Mouse (Mus musculus): ENCODE measurements around the gene Tacr1. TPM values are rescaled to one million over a fixed set of nuclear protein-coding genes. Genes with fewer than 3 reads are reported as not detected.
"Not testable (repeated sequence)": the region's sequence is repeated elsewhere in the genome, so short reads cannot be mapped to it uniquely, and the experiment has no call there.

Gene Tacr1
- total RNA-seq (2021) = under 1 TPM in 1 of 2 experiments, not detected in 1; 0.22 TPM
- long read RNA-seq, experiment 1 = 0 reads
- long read RNA-seq, experiment 2 = 0 reads

DNA sequence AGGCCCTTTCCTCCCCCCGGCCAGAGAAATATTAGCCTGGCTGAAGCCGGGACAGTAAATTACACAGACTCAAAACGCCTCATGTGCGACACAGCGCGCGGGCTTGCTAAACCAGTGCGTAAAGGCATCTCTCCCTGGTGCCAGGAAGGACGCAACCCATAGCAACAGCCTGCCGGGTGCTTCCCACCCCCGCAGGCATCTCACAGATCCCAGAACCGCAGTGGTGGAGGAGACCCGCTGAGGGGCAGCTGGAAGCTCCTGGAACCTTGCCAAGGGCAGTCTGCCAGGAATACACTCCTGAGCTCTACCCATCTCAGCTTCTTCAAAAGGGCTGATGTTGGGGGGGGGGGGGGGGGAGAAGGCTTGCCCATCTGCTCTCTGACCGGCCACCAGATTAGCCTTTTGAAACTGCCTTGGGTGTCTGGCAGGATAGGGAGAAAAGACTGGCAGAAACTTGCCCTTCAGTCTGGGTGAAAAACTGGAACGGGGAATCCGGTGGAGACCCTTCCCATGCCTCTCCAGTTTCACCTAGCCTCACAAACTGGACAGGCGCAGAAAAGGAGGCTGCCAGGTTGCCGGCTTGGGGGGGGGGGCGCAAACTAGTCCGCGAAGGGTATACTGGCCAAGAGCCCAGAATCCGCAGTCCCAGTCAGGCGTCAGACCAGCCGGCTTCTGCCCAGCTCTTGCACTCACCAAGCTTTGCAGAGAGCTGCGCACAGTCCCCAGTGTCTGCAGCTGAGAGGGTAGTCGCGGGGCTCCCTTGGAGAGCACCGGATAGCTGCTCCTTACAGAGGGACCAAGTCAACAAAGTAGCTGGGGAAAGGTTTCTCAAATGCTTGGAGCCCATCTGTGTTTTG, at the start of gene Tacr1:
TSS of gene Tacr1 (plus strand) at position 740 of the 857 bp plus-strand sequence.
- DNase-seq (ENCODE audit: low spot score in 2 of 2) = no peak

DNA sequence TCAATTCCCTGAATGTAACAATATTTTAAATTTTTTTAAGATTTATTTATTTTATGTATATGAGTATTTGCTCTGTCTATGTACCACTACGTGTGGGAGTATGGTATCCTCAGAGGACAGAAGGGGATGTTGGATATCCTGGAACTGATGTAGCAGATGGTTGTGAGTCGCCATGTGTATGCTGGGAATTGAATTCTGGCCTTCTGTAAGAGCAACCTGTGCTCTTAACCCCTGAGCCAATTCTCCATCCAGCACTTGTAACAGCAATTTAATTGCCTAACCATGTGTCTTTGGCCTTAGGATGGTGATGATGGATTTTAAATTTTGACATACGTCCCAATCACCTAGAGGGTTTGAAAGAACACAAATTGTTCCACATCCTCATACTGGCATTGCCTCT, 26.0 kb upstream of the Tacr1 start:
- no peak for DNase-seq (ENCODE audit: low spot score in 2 of 2)

DNA sequence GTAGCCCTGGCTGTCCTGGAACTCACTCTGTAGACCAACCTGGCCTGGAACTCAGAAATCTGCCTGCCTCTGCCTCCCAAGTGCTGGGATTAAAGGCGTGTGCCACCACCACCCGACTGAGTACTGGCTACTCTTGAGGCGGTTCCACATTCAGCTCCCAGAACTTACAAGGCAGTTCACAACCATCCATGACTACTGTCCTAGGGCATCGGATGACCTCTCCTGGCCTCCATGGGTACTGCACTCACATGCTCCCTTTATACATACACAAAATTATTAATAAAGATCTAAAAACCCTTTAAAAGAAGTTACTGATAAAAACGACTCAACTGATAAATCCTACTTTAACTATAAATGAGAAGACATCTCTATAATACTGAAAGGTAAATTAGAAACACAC, 18.6 kb upstream of the Tacr1 start:
- DNase-seq (ENCODE audit: low spot score in 2 of 2) = no peak

DNA sequence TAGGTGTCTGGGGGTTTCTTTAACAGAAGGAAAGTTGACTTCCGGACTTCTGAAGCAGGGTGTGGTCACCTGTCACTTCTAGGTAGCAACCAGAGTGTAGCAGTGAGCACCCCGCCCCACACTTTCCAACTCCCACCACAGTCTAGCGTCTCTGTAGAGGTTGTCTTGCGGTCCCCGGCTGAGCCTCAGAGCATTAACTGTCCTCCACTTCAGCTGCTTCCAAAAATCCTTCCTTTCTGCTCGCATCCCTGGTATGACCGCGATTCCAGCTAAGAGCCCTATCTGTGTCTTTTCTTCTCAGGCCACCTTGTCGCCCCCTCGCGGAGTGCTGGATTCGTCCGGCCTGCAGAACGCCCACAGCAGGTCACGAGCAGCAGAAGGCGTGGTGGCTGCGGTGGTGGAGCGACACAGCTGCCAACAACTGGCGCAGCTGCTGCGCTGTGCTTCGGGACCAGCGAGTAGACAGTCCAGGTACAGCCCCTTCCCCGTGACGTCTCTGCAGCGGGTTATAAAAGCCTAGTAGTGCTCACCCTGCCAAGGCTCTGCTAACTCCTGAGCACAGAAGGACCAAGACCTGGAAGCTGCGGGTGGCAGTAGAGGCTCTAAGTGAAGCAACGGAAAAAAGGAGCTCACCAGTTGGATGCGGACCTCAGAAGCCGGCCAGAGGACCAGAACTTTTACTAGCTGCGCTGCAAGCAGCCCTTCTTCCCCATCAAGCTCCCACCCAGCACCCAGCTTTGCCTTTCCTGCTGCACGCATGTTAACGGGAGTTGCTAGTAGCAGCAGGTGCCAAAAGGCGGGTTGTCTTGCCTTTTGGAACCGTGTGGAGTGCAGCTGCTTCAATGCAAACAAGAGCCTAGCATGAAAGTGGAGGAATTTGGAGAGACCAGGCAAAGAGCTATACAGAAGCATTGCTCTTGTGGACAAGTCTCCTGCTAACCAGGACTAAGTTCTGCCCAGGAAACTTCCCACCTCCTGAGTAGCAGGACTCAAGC, 664 bp downstream of the Tacr1 start:
- DNase-seq (ENCODE audit: low spot score in 2 of 2) = no peak

DNA sequence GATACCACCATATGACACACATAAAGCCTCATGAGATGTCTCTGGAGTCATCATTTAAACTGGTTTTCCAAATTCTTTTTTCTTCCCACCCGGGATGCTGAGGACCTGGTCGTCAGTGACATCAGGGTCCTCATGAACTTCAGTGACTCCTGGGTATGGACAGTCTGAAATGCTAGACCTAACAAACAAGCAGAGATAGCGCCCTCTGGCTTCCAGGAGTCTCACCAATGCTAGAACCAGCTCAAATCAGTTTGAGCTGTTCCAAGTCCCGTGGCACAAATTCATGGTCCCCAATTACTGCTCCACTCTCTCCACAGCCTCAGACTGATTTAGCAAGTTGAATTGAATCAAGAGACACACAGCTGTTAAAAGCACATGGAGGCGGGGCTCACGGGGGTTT, 16.2 kb downstream of the Tacr1 start:
- DNase-seq (ENCODE audit: low spot score in 2 of 2) = no peak

DNA sequence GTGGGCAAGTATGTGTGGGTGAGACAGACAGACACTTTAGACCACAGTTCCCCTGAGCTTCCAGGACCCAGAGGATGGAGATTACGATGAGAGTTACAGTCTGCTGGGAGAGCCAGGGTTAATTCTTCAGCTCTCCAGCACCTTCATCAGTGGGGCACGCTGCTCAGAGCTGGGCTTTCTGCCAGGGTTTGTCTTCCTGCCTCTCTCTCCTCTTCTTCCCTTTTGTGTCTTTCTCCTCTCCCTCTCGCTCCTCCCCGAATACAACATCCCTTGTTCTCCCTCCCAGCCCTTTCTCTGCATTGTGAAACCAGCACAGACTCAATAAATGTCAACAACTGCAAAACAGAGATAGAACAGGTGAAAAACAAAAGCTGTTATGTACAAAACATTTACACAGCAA, 18.1 kb downstream of the Tacr1 start:
- no peak for DNase-seq (ENCODE audit: low spot score in 2 of 2)

DNA sequence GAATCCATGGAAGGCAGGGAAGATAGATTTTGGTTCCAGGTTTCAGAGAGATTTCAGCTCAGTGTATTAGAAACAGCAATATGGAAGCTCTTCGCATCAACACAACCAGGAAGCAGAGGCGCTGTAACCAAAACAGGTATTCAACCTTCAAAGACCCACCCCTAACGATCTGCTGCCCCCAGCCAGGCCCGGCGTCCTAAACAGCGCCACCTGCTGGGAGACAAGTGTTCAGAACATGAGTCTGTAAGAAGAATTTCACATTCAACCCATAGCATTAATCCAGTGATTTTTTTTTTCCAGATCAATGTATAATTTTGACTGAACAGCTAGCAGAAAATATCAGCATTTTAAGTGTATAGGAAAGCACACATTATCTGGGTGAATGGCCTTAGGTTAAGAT, 26.8 kb downstream of the Tacr1 start:
- no peak for DNase-seq (ENCODE audit: low spot score in 2 of 2)

DNA sequence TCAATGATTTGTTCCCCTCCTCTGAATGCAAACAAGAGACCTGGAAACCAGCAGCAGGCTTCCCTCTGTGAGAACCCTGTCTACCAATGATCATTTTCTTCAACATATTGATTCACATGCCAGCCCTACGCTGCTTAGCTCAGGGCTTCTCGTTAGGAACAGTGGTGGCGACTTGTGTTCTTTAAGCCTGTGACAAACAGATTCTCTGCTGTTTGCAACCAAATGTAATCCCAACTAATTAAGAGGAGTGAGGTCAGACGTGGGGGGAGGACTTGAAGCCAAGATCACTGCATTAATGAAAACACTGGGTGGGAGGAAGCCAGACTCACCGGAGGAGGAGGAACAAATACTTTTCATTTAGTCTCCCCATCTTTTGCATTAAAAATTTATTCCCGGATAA, 27.6 kb downstream of the Tacr1 start:
- DNase-seq (ENCODE audit: low spot score in 2 of 2) = no peak

DNA sequence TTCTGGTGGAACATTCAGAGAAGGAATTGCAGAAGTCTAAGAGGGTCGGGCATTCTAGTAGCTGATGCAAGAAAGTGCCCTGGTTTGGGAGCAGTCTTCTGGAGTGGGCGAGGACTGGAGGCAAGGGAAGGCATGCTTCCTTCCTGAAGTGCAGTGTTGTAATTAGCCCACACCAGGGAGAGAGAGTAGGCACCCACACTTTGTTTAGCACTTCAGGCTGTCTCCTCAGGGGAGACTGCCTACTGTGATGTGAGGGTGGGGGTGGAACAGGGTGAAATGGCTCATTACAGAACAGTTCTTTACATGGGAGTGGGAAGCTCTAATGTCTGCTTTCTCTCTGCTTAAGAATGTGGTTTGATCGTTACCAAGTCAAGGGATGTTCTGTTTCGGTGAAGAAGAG, 35.0 kb downstream of the Tacr1 start:
- no peak for DNase-seq (ENCODE audit: low spot score in 2 of 2)

DNA sequence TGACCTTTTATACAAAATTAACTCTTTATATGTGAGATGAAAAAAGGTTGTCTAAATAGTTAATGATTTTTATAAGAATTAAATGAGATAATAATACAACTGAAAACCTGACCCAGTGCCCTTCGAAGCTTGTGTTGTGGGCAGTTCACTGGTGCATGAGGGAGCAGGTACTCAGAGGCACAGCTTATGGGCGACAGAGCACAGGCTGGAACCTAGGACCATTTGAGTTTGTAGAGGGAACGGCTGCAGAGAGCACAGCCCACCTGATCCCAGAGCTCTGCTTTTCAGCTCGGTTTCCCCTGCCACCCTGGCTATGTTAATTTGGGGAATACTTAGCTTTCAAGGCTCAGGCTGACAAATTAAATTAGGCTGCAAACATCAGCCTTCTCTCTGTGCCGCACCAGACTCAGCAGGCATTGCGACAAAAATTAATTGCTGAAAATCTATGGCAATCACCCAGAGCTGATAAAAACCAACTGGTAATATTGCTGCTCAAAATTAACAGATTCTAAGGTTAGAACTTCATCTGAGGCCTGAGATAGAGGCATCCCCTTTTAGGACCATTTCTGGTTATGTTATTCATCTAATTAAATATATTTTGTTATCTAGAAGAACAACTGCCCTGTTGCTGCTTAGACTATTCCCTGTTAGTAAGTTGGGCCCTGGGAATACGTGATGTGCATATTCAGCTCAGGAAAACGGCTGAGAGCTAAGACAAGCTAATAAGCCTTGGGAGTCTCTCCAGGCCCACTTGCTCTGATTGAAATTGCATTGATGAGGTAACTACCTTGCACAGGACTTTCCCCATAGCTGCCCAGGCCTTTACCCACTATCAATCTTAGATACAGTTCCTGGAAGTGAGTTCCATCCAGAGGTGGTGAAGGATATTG, 50.3 kb downstream of the Tacr1 start:
- DNase-seq (ENCODE audit: low spot score in 2 of 2) = not testable (repeated sequence)

DNA sequence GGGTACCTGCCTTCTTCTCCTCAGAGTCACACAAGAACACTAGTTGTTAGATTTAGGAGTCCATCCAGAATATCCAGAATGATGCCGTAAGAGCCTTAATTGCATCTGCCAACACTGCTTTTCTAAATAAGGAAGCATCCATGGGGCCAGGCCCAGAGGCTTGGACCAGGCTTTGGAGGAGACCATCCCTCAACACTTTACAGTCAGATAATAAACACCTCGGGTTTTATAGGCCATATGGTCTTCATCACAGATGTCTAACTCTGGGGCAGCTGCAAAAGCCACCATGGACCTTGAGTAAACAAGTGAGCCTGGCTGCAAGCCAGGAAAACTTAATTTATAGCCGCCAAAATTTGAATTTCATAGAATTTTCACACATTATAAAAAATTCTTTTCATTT, 53.1 kb downstream of the Tacr1 start:
- DNase-seq (ENCODE audit: low spot score in 2 of 2) = no peak

DNA sequence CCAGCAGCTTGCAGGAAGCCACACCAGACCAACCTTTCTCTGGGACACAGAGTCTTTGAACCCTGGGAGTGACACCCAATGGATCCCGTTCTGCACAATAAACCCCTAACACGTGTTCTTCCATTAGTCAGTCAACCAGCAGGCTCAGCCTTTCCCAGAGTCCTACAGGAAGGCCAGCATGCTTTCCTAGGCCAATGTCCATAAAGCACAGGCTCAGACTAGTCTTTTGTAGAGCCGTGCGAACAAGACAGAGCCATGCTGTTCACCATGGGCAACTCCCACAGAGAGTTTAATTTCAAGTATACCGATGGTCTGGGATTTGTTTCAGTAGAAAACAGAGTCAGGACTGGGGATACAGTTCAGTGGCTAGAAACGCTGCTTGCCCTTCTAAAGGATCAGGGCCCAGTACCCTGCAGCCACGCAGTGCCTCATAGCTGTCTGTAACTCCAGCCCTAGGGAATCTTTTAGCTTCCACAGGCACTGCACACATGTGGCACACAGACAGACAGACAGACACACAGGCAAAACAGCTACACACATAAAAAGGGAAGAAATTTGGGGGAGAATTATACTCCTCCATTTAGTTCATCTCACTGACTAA, 55.1 kb downstream of the Tacr1 start:
- DNase-seq (ENCODE audit: low spot score in 2 of 2) = no peak

DNA sequence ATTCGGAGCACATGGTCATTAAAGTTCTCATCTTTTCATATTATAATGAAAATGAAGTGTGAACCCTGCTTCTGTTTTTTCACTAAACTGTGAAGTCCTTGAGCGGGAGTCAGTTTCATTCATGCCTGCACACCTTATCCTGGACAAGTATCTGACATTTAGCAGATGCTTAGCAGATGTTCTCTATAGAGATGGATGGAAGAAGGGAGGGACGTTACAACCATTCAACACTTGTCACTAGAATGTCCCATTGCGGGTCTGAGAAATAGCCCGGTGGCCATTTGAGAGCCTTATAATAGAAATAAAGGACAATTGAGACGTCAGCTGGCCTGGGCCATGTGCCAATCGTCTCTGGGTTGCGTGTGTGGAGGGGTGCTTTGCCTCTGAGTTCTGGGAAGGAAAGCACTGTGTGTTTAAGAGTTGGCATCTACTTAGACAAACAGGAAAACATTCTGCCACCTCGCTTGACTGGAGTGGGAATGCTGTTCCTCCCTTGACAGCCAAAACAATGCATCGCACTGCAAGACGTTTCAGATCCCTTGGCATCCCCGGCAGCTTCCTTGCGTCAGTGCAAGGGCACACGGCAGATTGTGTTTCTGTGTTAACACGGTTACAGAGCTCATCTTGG, 56.7 kb downstream of the Tacr1 start:
- DNase-seq (ENCODE audit: low spot score in 2 of 2) = no peak

DNA sequence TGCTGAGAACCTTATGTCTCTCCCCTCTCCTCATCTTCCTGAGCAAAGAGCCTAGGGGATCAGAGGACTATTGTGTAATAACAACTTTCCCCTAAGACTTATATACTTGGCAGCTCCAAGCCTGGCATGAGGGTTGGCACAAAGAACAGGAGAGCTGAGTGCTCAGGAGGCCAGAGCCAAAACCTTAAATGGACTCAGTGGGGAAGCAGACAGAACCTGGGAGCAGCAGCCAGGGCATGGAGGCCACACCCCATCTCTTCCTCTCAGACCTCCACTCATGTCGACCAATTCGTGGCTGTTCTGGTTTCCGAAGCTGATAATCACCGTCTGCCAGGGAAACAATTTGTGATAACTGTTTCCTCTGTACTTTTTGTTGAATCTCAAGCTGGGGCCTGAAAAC, 61.0 kb downstream of the Tacr1 start:
- DNase-seq (ENCODE audit: low spot score in 2 of 2) = no peak

DNA sequence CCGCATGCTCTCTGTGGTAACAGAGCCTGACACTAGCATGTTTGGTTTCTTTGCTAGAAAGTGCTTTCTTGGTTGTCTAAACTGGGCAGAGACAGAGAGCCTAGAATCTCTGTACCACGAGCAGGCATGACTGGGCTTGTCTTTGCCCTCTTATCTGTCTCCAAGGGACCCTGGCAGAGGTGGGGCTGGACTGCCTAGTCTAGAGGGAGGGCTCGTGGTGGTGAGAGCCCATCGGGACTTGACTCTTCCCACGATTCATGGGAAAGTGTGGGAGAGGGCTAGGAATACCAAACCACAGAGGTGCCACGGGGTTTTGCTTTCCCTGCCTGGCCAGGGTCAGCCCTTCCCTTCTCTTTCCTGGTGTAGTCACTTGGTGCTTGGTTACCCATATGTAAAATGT, 72.3 kb downstream of the Tacr1 start:
- DNase-seq (ENCODE audit: low spot score in 2 of 2) = no peak

DNA sequence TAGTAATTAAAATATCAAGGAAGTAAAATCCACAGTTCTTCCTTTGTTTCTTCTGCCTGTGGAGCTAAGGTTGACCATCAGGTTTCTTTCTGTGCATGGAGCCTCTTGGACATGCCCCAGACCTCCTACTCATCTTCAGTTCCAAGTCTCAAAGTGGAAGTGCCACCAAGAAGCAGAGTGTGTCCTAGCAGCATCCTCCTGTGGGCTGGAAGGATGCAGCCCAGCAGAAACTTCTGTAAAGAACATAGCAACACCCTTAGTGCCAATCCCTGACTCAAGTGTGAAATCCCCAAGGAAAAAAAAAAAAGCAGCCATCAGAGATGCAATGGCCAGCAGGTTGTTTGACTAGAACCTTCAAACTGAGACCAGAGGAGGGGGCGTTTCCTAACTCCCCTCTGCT, 81.7 kb downstream of the Tacr1 start:
- DNase-seq (ENCODE audit: low spot score in 2 of 2) = no peak

DNA sequence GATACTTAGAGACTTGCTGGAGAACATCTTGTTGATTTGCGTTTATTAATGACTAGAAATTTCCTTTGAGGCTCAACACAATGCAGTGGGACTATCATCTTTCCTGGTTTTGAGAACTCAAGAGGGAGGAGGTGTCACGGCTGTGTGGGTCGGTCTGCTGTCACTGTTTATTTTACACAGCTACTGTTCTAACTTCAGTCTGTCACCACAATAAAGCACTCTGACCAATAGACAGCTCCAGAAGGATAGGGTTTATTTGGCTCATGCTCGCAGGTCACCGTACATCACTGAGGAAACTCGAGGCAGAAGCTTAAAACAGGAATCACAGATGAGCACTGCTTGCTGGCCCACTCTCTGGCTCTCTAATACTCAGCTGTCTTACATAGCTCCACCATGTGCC, 92.3 kb downstream of the Tacr1 start:
- DNase-seq (ENCODE audit: low spot score in 2 of 2) = no peak

DNA sequence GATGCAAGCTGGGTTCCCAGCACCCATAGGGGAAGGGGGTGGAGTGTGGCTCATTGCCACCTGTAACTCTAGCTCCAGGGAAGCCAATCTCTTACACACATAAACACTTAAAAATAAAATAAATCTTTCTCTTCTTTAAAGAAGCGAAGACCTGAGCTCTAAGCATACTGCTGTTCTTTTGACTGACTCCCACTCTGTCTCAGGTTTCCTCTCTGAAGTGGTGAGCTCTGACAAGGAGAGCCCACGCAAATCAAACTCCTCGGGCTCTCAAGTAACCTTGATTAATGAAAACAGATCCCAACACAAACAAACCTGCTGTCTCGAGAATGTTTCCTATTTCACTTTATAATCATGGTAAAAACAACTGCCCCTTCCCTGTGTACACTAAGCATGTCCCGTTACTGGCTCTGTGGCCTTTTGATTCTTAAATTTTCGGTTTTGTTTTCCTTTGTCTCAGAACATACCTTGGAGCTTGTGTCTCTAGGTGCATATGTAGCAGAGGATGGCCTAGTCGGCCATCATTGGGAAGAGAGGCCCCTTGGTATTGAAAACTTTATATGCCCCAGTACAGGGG, 108.8 kb downstream of the Tacr1 start:
- no peak for DNase-seq (ENCODE audit: low spot score in 2 of 2)

DNA sequence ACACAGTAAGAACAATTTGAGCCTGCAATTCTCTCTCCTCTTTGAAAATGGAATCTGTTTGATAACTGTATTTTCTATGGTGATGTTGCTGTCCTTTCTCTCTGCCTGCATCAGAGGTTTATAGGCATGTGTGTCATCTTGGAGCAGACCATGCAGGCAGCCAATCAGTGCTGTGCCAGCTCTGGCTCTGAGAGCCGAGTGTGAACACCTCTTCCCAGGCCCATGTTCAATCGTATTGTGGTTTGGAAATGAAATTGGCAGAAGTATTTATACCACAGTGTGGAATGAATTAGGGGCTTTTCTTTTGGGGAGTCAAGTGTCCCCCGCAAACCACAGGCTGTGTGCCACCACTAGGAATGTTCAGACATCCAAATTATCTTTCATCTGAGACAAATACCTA, 117.5 kb downstream of the Tacr1 start:
- no peak for DNase-seq (ENCODE audit: low spot score in 2 of 2)

DNA sequence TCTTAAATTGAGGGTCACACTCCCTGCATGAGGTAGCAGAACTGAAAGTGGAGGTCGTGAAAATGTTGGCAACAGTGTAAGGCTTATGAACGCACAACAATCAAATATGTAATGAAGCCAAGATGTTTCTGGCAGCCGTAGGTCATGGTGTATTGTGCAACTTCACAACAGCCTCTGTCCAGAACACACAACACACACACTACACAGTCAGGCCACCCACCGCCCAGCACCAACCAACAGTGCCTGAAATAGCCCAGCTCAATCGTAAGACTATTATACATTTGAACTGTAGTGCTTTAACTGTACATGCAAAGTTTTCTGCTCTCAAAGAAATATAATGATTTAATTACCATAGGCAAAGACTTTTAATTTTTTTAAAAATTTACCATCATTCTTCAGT, 120.4 kb downstream of the Tacr1 start:
- no peak for DNase-seq (ENCODE audit: low spot score in 2 of 2)
